Mouse (Mus musculus) thymus, postnatal 4 days (tissue): ENCODE data around the gene Sumo2.
"Not testable (repeated sequence)": the region's sequence is repeated elsewhere in the genome, so short reads cannot be mapped to it uniquely, and the experiment has no call there.

Experiments used
- DNase-seq: peaks from one replicate; pipeline ENCODE4 v3.0.0; 2021

Gene Sumo2

DNA sequence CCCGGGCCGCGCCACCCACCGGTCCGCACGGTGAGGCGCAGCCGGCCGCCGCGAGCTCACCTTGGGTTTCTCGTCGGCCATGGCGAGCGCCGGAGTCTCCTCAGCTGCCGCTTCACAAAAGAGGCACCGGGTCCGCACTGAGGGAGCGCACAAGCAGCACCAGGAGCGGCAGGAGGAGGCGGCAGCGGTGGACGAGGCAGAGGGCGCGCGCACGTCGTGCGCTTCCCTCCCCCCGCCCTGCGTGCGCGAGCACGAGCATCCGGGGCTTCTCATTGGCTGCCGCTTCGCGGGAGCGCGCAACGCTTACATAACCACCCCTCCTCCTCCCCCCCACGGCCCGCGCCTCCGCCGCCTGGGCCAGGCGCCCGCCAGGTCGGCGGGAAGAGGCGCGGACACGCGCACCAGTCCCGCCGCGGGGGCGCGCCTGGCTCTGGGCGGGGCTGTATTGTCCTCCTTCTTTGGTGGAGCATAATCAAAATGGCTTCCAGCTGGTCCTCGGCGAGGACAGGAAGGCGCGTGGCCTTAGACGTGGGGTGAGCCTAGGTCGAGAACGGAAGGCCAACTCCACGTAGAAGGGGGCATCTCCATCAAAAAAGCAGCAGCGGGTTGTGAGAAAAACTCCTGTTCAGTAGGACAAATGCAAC, at the start of gene Sumo2:
TSS of gene Sumo2 (minus strand) at position 239 of the 644 bp plus-strand sequence.
- peak; percentile 100 for DNase-seq

DNA sequence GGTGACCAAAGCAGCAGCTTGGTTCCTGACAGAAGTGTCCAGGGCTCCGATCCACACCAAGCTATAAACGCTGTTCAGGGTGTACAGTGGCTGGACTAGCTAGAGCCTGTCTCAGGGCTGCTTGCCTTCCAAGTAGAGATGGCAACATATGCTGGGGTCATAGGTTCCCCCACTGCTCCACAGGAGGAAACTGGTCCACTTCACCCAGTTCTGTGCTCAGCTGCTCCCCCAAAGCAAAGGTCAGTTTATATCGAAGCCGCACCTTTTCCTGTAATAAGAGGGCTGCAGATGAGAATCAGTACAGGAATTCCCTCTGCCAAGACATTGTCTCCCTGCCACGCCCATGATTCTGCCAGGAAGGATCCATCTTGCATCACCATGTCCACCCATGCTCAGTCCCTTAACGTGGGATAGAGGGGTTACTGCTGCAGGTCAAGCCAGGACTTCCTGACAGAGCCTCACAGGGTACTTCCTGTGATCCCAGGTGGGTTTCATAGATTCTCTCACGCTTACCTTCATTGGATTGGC, 49.6 kb upstream of the Sumo2 start:
- DNase-seq = no peak

GRCm38 (mm10) chr11:115584376-115585073, 48.4 kb upstream of the Sumo2 start:
- no peak for DNase-seq

DNA sequence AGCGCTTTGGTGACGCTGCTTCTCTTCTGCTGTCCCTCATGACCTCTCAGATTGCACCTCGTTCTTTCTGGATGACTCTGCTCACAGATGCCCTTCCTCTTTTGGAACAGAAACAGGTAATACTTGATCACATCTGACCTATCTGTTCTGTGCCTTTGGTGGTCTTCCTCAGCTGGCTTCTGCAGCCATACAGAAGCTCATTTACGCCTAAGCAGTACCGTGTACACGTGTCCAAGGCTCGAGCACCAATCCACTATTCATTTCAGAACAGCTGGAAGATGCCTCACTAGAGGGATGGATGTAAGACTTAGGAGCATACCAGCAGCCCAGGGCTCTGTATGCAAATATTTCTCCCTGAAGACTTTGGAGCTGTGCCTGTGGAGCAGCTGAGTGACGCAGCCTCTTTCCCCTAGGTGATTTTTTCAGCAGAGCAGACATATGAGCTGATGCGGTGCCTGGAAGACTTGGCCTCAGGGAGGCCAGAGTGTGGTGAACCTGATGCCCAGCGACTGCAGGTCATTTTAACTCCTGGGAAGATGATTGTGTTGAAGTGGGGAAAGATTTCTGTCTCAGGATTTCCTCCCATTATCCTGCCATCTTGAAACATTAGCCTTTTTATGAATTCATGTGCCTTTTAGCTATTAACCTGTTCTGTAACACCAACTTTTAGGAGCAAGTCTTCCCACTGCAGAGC, 47.0 kb upstream of the Sumo2 start:
- no peak for DNase-seq

- DNase-seq = no peak
These were observed 43.0 kb upstream of the Sumo2 start for GRCm38 (mm10) chr11:115579080-115579479.

DNA sequence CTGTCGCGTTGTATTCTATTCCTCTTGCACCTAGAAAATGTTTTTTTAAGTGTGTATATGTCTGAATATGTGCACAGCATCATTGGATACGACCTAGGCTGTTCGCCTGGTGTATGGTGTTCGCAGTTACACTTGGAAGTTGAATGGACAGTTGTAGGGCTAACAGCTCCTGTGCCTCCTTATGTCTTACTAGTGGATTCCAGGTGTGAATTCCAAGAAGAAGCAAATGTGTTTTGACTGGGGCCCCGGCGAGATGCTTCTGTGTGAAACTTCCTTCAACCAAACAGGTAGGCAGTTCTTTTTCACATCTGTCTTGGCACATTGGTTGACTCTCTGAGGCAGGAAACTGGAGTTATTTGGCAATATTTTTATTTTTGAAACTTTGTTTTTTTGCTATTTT, 28.9 kb upstream of the Sumo2 start:
- no peak for DNase-seq

GRCm38 (mm10) chr11:115564064-115564809, 28.2 kb upstream of the Sumo2 start, which contains the start of gene Nup85:
Nup85 (plus strand) TSS chr11:115564434.
- DNase-seq = peak; percentile 99

GRCm38 (mm10) chr11:115563406-115563805, 27.3 kb upstream of the Sumo2 start:
- no peak for DNase-seq

DNA sequence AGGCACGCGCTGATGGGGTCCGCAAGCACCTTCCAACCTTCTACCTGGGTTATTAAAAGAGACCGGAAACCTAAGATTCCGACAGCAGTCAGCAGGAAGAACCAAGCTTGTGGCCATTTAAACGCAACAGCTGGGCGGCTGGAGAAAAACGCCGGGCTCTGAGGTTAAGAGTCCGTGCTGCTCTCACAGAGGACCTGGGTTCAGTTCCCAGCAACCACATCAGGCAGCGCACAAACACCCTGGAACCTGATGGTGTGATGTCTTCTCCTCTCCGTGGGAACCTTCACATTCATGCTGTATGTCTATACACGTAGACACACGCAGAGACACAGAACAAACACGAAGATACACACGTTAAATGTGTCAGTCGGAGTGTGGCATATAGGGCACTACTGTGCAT, 19.6 kb upstream of the Sumo2 start:
- no peak for DNase-seq

DNA sequence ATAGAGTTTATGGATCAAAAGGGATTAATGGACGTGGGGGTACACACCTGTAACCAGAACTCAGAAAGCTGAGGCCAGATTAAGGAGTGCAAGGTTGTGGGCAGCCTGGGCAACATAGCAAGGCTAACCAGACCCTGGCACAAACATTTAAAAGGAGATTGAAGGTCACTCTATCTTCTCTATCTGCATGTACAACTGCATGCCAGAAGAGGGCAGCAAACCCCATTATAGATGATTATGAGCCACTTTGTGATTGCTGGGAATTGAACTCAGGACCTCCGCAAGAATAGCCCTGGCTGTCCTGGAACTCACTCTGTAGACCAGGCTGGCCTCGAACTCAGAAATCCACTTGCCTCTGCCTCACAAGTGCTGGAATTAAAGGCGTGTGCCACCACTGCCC, 16.7 kb upstream of the Sumo2 start:
- peak; percentile 35 for DNase-seq

DNA sequence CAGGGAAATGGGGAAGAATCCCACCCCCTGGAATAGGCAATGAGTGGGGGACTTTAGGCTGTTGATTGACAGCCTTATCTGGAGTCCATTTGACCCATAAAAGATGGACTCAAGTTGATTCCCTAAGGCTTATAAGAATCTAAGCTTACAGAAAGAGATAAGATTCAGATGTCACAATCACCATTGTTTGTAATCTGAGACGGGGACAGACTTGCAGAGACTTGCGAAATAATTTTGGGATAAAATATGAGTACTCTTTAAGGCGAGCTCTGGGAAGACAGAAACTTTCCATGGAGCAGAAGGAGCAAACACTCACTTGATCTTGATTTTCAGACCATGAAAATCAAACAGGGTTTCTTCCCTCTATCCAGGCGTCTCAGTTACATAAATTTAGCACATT, 7.5 kb upstream of the Sumo2 start:
- no peak for DNase-seq

- no peak for DNase-seq
These were observed 2.0 kb upstream of the Sumo2 start for GRCm38 (mm10) chr11:115538045-115538444.

GRCm38 (mm10) chr11:115536856-115537568, 936 bp upstream of the Sumo2 start:
- peak; percentile 48 for DNase-seq

DNA sequence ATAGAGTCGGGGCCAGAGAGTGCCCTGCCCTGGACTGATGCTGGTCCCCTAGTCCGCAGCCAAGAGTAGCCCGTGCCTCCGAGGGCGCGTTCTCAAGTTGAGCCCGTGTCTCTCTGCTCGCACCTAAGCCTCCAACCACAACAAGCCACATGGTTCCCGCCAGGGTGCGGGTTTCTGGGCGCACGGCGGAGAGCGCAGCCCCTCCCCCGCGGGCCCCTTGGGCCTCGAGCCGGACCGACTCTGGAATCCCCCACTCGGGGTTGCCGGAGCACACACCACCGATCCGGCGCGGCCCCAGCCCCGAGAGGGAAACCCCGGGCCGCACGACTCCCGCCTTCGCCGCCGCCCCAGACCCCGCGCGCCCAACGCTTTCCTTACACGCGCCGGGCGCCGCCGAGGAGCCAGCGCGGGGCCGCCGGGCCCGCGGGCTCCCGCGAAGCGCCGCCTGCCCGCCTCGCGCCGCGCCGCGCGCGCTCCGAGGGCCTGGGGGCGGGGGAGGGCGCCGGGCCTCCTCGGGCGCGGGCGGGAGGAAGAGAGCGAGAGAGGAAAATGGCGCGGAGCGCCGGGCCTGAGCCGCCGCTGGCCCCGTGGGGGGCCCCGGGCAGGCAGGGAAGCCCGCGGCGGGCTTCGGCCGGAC, 557 bp downstream of the Sumo2 start:
- DNase-seq = peak; percentile 84

GRCm38 (mm10) chr11:115534759-115535371, 1.2 kb downstream of the Sumo2 start:
- DNase-seq = peak; percentile 36

DNA sequence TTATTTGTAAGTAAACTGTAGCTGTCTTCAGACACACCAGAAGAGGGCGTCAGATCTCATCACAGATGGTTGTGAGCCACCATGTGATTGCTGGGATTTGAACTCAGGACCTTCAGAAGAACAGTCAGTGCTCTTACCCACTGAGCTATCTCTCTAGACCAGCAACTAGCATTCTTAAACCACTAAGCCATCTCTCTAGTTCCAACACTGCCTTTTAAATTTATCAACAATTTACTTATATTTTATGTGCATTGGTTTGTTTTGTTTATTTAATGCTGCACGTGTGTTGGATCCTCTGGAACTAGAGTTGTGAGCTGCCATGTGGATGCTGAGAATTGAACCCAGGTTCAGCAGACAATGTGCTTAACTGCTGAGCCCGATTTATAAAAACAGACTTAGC, 9.6 kb downstream of the Sumo2 start:
- DNase-seq = not testable (repeated sequence)

DNA sequence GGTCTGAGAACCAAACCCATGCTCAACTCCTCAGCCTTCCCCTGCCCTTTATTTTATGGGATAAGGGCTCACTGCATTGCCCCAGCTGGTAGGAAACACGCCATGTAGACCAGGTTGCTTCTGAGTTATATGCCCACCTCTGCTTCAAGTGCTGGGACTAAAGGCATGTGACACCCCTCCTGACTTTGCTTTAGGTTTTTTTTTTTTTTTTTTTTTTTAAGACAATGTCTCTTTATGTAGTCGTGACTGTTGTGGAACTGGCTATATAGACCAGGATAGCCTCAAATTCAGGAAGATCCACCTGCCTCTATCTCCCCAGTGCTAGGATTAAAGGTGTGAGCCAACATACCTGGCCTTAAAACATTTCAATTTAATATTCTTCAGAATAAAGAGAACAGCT, 13.4 kb downstream of the Sumo2 start:
- DNase-seq = no peak

DNA sequence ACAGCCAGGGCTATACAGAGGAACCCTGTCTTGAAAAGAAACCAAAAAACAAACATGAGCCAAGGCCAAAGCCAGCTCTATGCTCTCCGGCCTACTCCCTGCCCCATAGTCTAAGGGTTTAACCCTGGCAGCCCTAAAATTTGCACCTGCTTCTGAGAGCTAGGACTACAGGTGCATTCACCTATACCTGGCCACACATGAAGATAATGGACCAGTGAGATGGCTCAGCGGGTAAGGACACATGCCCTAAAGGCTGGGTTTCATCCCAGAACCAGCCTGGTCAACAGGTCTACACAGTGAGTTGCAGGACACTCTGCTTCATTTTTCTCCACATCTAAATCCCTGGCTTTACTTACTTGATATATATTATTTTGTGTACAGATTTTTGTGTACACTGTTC, 13.8 kb downstream of the Sumo2 start:
- no peak for DNase-seq

DNA sequence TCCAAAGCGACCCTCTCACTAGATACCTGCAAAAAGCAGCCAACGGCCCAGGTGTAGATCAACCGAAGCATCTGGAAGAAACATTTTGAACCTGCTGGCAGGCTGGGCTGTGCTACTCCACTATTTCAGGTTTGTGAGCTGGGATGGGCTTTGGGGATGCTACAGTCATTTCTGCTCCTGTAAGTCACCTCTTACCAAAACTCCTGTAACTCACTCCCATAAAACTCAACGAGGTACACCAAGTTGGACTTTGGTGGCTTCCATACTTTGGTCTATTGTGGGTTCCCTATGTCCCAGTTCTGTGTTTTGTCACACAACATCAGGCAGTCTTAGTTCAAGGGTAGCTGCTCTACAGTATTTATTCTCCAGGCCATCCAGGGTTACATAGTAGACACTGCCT, 15.0 kb downstream of the Sumo2 start:
- no peak for DNase-seq

GRCm38 (mm10) chr11:115520218-115520617, 15.9 kb downstream of the Sumo2 start:
- DNase-seq = no peak

GRCm38 (mm10) chr11:115519581-115519980, 16.5 kb downstream of the Sumo2 start:
- no peak for DNase-seq
